Mouse (Mus musculus): ENCODE measurements around the gene Pygb. TPM values are rescaled to one million over a fixed set of nuclear protein-coding genes. Genes with fewer than 3 reads are reported as not detected.

Pygb gene
- polyA plus RNA-seq, 1 experiment from 2014 or later = 46.8 TPM

GRCm38 (mm10) chr2:150788768-150789550, 2.4 kb downstream of the Pygb start:
- no peak for DNase-seq (ENCODE audit: low spot score)

- DNase-seq (ENCODE audit: low spot score) = no peak
Measured at GRCm38 (mm10) chr2:150793320-150793719, 6.8 kb downstream of the Pygb start.

GRCm38 (mm10) chr2:150798084-150798483, 11.5 kb downstream of the Pygb start:
- no peak for DNase-seq (ENCODE audit: low spot score)

GRCm38 (mm10) chr2:150800616-150801015, 14.1 kb downstream of the Pygb start:
- DNase-seq (ENCODE audit: low spot score) = no peak

- peak; percentile 16 for DNase-seq (ENCODE audit: low spot score)
Measured at GRCm38 (mm10) chr2:150803035-150803434, 16.5 kb downstream of the Pygb start.

- DNase-seq (ENCODE audit: low spot score) = no peak
Measured at GRCm38 (mm10) chr2:150808381-150808780, 21.8 kb downstream of the Pygb start.

GRCm38 (mm10) chr2:150808812-150809211, 22.3 kb downstream of the Pygb start:
- DNase-seq (ENCODE audit: low spot score) = no peak

- no peak for DNase-seq (ENCODE audit: low spot score)
Measured at GRCm38 (mm10) chr2:150810603-150811002, 24.1 kb downstream of the Pygb start.

- no peak for DNase-seq (ENCODE audit: low spot score)
Measured at GRCm38 (mm10) chr2:150812816-150813215, 26.3 kb downstream of the Pygb start.

- no peak for DNase-seq (ENCODE audit: low spot score)
Measured at GRCm38 (mm10) chr2:150816676-150817402, 30.3 kb downstream of the Pygb start.

- DNase-seq (ENCODE audit: low spot score) = no peak
Measured at GRCm38 (mm10) chr2:150818742-150819141, 32.2 kb downstream of the Pygb start.

GRCm38 (mm10) chr2:150820720-150821119, 34.2 kb downstream of the Pygb start:
- no peak for DNase-seq (ENCODE audit: low spot score)

GRCm38 (mm10) chr2:150822987-150823386, 36.5 kb downstream of the Pygb start:
- DNase-seq (ENCODE audit: low spot score) = no peak

GRCm38 (mm10) chr2:150826426-150826825, 39.9 kb downstream of the Pygb start:
- DNase-seq (ENCODE audit: low spot score) = no peak

GRCm38 (mm10) chr2:150828164-150828563, 41.6 kb downstream of the Pygb start:
- DNase-seq (ENCODE audit: low spot score) = no peak

GRCm38 (mm10) chr2:150828654-150829053, 42.1 kb downstream of the Pygb start:
- no peak for DNase-seq (ENCODE audit: low spot score)

GRCm38 (mm10) chr2:150830011-150830410, 43.5 kb downstream of the Pygb start:
- no peak for DNase-seq (ENCODE audit: low spot score)

- DNase-seq (ENCODE audit: low spot score) = no peak
Measured at GRCm38 (mm10) chr2:150830911-150831441, 44.4 kb downstream of the Pygb start.

- DNase-seq (ENCODE audit: low spot score) = no peak
Measured at GRCm38 (mm10) chr2:150832029-150832428, 45.5 kb downstream of the Pygb start.

- DNase-seq (ENCODE audit: low spot score) = no peak
Measured at GRCm38 (mm10) chr2:150834616-150835015, 48.1 kb downstream of the Pygb start.

- no peak for DNase-seq (ENCODE audit: low spot score)
Measured at GRCm38 (mm10) chr2:150835975-150836374, 49.4 kb downstream of the Pygb start.

GRCm38 (mm10) chr2:150836906-150837305, 50.4 kb downstream of the Pygb start:
- no peak for DNase-seq (ENCODE audit: low spot score)

Measured in thymus, postnatal 0 days (tissue).